Mouse (Mus musculus) adrenal gland, postnatal 4 days (tissue): ENCODE results near the gene Casp2. TPM values are rescaled to one million over a fixed set of nuclear protein-coding genes. Genes with fewer than 3 reads are reported as not detected.

Experiments
- DNase-seq, 2 experiments: peaks; one replicate each; pipeline ENCODE4 v3.0.0; 2021 to 2022; ENCODE audit warnings: low spot score in 2 of 2, mixed read lengths in 2 of 2
- total RNA-seq, 2 experiments: library from RNA; stranded (reverse); gene quantifications; 2 replicates each; pipeline ENCODE4 v1.2.3; 2021

Casp2 gene
- total RNA-seq, 2 experiments from 2014 or later: 52.4 to 61.4 TPM

DNA sequence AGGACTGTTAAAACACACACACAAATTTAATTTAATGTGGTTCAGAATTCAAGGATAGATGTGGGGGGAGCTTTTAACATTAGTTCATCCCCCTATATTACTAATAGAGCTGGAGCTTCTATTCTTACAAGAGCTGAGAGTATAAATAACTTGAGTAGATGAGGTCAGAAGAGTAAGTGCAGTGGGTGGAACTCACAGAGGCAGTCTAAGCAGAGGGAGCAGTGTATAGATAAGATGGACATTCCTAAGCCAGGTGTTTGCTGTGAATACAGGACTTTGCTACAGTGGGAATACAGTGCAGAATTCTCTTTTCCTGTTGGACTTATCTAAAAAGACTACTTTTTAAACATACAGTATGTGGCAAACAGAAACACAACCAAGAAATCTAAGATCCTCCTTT lies 6.0 kb downstream of the Casp2 start:
- DNase-seq: no peak

DNA sequence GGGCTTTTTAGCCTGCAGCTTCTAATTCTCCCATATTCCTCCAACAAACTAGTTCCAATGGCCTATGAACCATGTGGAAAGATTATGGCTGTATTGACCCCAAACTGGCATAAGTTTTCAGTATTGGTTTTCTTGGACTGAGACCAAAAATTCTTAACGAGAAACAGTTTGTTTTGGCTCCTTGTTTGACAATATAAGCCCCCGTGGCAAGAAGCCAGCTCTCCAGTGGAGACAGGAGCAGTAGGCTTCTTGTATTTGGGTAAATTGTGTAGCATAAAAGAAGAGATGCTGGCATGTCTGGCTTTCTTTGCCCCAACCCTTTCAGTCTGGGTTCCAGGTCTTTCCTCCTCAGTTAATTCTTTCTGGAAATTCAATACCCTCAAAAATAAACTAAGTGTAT lies 11.4 kb downstream of the Casp2 start:
- DNase-seq: no peak

DNA sequence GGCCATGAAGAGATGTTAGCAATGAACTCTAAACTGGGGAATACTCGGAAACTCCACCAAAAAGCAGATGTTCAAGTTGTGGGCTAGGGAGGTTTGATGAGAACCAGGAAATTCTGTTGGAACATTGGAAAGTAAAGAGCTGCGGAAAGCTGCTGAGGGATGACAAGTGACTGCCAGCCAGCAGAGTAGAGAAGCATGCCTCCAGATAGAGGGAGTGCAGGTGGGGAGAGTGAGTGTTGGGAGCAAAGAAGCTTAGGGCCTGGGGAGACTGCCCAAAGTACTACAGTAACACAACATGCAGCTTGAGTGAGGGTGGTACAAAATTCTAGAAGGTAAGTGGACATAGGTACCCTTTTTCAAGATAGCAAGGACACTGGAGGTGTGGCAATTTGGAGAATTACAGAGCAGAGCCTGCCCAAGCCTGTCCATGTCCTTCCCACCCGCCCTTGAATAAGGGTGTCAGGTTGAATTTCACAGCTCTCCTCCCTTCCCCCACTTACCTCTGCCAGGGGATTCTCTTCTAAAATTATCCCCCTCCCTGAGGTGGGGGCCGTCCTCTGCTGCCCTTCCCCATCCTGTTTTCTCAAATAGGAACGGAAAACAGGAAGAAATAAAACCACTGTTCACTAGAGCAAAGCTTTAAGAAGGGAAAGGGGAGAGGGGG lies 18.2 kb downstream of the Casp2 start:
- DNase-seq: no peak

DNA sequence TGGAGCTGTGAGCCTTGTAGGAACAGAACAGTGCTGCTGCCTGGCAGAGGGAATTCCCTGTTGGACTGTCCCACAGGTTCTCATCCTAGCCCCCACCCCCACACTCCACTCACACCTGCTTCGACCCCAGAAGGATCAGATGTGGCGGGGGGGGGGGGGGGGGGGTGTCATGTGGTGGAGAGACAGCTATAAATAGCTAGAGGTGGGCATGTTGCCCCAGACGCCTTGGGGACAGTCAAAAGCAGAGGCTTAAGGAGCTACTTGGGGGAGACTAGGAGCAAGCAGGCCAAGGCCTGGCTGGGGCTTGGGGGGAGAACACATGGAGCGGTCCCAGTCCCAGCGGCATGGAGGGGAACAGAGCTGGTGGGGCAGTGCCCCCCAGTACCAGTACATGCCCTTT lies 21.7 kb downstream of the Casp2 start, which contains the start of gene Clcn1:
TSS of gene Clcn1 (plus strand) at position 238 of the 400 bp plus-strand sequence.
- DNase-seq: no peak

DNA sequence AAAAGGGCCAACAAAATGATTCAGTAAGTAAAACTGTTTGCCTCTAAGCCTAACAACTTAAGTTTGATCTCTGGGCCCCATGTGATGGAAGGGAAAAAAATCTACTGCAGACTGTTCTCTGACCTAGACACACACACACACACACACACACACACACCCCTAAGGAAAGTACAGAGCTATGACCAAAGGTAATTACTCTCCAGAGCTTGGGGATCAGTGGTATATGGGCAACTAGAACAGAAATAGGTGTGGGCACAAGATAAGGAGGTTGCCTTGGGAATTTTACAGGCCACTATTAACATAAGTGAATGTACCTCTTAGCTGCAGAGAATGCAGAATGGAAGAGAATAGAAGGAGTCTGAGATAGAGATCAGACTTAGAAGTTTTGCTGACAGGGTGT lies 22.8 kb downstream of the Casp2 start:
- DNase-seq: no peak

DNA sequence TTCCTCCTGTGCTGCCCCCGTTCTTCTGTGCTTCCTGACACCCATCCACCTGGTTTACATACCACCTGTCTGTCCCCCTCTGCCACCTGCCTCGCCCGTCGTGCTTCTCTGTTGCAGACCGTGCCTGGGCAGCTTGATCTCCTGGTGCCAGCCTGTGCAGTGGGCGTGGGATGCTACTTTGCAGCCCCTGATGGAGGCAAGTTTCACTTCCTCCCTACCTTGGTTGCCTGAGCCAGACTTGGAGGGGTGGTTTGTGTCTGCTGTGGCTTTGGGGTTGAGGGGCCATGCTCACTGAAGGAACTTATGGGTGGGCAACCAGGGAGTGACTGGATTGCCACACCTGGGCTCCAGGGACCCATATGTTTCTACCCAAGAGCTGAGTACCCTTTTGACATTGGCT lies 28.5 kb downstream of the Casp2 start:
- DNase-seq: no peak

GRCm38 (mm10) chr6:42295549-42296094 lies 30.8 kb downstream of the Casp2 start:
- no peak for DNase-seq

DNA sequence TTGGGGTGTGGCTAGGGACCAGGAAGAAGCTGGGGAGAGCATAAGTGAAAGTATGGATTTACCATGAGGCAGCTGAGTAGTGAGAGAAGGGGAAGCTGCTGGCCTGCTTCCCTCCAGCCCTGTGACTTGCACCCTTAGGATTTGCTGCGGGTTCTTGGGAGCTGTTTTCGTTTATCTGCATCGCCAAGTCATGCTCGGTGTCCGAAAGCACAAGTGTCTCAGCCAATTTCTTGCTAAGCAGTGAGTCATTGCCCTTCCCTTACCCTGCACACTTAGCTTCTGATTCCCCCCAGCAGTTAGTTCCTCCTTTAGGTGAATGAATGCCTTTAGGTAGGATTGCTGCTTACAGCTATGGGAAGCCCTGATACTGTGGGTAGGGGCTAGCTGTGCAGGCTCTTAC lies 34.6 kb downstream of the Casp2 start:
- no peak for DNase-seq

GRCm38 (mm10) chr6:42309816-42310378 lies 45.1 kb downstream of the Casp2 start:
- DNase-seq: no peak

DNA sequence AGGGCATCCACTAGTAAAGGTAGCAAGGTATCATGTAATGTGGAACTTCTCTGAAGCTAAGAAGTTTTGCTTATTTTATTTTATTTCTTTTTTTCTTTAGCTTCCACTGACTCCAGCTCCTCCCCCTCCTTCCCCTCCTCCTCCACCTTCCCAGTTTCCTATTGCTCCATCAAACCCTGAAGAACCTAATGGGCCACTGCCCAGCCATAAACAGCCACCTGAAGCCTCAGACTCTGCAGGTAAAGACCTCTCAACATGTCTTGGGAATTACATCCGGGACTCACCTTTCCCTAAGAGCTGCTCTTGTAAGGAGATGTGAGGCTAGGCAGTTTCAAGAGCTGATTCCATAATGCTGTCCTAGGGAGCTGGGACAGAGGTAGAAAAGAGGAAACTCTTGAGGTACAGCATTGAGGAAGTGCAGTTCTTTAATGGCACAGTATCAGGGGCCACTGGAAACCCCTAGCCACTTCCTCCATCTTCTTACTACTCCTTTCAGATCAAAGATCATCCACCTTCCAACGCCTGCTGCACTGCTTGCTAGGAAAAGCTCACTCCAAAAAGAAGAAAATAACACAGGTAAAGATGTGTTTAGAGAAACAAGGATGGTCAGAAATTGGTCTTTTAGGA lies 45.8 kb downstream of the Casp2 start:
- DNase-seq: no peak

DNA sequence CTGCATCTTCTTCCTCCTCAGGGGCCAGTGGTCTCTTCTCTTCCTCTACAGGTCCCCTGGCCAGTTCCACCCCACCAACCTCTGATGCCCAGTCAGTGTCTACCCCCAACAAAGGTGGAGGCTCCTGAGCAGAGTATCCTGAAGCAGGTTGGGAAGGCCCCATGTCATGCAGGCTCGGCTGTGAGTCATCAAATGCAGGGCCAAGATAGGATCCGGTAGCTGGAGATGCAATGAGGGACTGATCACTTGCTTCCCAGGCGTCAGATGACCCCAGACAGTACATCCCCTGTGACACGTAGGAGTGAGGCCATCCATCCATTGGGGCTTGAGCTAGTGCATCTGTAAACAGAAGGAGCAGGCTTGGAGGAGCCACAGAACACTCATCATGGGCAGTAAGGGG lies 53.5 kb downstream of the Casp2 start:
- no peak for DNase-seq

- DNase-seq: no peak
Observed at GRCm38 (mm10) chr6:42323371-42324066, 58.7 kb downstream of the Casp2 start.

- DNase-seq: no peak
Observed at GRCm38 (mm10) chr6:42324067-42324481, 59.3 kb downstream of the Casp2 start.

- no peak for DNase-seq
Observed at GRCm38 (mm10) chr6:42324482-42325267, 59.9 kb downstream of the Casp2 start, which contains the start of gene Fam131b. Gene Fam131b, minus strand, starts transcription at chr6:42324643.

DNA sequence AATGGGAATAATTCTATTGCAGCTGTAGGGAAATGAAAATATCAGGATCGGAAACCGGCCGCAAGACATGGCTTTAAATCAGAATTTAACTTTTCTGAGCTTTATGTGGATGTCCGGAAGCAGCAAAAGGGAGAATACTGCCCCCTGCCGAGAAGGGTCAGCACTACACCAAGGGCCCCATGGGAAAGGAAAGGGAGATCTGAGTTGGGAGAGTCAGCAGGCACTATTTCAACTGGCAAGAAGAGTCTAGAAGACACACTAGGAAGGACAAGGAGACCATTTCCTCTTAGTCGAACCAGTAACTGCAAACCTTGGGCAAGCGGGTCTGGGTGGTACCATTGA lies 60.5 kb downstream of the Casp2 start:
- DNase-seq: peak in 1 of 2 experiments; percentile 47

GRCm38 (mm10) chr6:42326509-42326908 lies 61.7 kb downstream of the Casp2 start:
- no peak for DNase-seq

GRCm38 (mm10) chr6:42328757-42329156 lies 64.0 kb downstream of the Casp2 start:
- DNase-seq: no peak

GRCm38 (mm10) chr6:42330216-42330615 lies 65.4 kb downstream of the Casp2 start:
- no peak for DNase-seq

DNA sequence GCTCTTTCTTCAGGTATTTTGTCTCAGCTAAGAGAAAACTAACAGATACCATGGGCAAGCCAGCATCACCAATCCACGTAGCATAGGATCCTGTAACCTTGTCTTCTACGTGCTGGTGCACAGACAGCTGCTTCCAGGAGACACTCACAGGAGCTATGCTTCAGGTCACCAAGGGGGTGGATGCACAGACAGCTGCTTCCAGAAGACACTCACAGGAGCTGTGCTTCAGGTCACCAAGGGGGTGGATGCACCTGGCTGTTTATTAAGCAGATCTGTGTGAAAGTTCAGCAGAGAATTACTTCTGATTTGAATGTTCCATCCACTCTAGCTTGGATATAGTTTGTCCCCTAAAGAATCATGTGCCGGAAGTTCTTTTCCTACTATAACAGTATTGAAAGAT lies 66.2 kb downstream of the Casp2 start:
- no peak for DNase-seq
